Mouse (Mus musculus): ENCODE measurements around the gene Iqcf1.

Iqcf1 gene

GRCm38 (mm10) chr9:106499667-106500066 is at the start of gene Iqcf1:
TSS of gene Iqcf1 (plus strand) at chr9:106499967.
- DNase-seq (ENCODE audit: low read depth, low spot score), result no peak

DNA sequence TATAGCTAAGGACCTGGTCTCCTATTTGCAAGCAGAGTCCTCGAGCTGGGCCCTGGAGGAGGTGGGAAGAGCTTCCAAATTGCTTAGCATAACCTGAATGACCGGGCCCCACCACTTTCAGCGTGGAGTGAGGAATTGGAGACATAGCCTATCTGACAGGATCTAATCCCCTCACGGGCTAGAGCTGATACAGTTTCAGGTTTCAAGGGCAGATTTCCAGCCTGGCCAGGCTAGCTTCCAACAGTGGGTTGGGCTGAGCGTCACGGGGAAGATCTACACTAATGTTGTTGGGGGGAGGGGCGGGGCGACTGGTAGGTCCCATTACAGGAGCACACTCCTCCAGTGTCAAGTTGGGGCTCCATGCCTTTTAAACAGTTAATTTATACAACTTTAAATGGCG is 49.1 kb upstream of the Iqcf1 start:
- no peak for DNase-seq (ENCODE audit: low read depth, low spot score)

- no peak for DNase-seq (ENCODE audit: low read depth, low spot score)
Measured at GRCm38 (mm10) chr9:106451298-106451697, 48.5 kb upstream of the Iqcf1 start.

DNA sequence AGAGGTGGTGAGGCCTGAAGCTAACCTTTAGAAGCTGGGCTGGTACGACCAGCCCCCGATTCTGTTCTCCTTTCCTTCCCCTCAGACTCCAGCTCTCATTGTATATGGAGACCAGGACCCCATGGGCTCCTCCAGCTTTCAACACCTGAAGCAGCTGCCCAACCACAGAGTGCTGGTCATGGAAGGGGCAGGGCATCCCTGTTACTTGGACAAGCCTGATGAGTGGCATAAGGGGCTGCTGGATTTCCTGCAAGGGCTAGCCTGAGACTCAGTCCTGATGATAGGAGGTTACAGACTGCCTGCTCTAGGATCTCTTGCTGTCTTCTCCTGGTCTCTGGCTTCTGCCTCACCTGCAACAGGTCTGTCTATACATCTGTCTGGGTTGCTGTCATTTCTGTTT is 47.9 kb upstream of the Iqcf1 start:
- no peak for DNase-seq (ENCODE audit: low read depth, low spot score)

GRCm38 (mm10) chr9:106452351-106452750 is 47.4 kb upstream of the Iqcf1 start:
- DNase-seq (ENCODE audit: low read depth, low spot score), result no peak

GRCm38 (mm10) chr9:106452821-106453220 is 46.9 kb upstream of the Iqcf1 start:
- DNase-seq (ENCODE audit: low read depth, low spot score), result no peak

DNA sequence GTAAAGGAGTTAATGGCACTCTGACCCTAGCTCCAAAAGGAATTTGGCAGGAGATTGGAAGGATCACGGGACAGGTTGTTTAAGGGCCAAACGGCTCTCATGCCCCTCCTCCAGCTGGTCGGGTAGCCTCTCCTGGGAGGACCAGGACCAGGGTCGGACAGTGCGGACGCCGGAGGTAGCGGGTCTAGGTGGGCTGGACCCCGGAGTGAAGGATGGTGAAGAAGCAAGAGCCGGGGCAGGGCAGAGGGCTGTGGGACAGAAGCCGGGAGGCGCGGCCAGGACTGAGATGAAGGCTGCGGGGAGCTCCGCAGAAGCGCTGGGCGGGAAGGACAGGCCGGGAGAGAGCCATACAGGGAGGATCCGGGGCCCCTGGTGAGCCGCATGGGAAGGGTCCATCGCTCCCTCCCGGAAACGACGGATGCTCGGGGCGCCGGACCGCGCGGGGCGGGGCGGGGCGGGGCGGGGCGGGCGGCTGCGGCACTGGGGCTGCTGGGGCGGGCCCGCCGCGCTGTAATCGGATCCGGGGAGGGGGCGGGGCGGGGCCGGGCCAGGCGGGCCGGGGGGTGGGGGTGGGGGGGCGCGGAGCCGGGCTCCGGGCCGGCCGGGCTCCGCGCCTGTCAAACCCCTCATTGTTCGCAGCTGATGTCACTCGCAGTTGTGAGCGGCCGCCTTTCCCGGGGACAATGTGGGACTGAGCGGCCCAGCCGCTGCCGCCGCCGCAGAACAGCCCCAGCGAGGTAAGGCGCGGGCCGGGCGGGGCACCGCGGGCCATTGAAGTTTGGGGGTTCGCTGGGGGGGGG is 46.3 kb upstream of the Iqcf1 start, which contains the start of gene Pcbp4:
Gene Pcbp4, plus strand, starts transcription at position 21 of the 800 bp plus-strand sequence.
- peak; percentile 75 for DNase-seq (ENCODE audit: low read depth, low spot score)

DNA sequence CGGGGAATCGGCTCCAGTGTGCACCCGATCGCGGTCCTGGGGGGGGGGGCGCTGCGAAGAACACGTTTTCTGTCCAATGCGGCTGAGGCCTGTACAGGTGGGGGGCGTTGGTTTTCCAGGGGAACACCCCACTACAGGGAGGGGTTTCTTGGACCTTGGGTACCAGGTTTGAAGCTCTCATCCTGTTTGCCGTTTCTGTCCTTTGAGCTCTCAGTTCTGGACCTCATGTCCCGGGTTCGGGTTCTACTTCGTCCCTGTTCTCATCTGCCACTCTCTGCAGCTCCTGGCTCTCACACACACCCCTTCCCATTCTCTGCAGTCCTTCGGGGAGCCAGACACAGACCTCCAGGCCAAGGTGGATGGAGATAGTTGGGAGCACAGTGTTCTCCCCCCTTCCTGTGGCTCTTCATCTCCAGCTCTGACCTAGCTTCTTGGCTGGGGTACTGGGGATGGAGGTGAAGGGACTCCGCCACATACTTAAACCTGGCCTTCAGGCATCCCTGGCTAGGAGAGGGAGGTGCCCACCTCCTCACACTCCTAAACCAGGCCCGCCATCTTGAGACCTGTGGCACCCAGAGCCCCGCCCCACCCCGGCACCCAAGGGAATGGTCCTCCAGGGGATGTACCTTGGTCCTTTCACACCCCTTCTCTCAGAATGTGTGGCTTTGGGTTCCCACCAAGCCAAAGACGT is 45.6 kb upstream of the Iqcf1 start:
- no peak for DNase-seq (ENCODE audit: low read depth, low spot score)

GRCm38 (mm10) chr9:106454888-106455681 is 44.7 kb upstream of the Iqcf1 start:
- no peak for DNase-seq (ENCODE audit: low read depth, low spot score)

DNA sequence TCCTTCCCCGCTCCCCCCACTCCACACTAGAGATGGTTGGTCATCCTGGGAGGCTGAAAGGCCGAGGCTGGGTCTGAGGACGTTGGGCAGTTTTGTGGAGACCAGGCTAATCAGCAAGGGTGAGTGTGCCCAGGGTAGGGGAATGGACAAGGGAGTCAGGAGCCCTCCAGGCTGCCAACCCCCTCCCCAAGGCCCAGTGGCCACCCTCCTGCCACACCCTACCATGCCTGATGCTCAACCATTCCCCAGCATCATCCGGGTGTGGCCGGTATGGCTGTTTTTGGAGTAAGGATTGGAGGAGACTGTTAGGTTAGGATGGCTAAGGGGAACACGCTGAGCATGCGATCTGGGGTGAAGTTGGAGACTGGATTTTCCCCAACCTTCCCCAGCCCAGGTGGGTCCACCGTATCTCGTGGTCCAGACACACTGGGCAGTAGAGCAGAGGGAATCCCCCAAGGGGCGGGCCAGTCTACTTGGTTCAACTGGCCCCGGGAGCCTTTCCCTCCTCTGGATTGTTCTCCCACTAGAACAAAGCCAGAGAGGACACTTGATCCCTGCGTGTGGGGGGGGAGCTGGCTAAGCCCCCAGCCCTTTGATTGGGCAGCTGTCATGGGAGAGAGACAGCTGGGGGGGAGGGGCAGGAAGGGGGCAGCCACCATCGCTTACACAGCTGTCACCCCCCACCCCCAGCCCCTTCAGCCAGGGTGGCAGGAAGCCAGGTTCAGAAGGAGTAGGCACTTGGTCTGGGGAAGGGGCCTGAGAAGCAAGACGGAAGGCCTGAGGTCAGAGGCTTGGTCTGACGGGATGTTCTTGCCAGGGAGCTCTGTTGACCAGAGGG is 43.2 kb upstream of the Iqcf1 start:
- no peak for DNase-seq (ENCODE audit: low read depth, low spot score)

DNA sequence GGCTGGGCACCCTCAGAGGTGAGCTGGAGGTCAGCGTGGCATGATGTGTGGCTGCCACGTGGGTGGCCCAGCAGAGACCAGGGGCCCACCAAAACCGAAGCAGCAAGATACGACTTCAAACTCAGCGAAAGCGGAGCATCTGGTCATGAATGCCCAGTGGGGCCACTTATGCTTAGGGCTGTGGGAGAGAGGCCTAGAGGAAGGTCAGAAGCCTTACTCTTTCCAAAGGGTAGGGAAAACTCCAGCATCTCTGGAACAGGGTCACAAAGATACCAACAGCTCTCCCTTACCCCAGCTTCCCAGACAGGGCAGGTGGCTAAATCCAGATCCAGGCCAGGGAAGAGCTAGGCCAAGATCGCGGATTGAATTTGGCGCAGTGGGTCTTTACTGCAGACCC is 42.6 kb upstream of the Iqcf1 start:
- no peak for DNase-seq (ENCODE audit: low read depth, low spot score)

GRCm38 (mm10) chr9:106457920-106458319 is 41.8 kb upstream of the Iqcf1 start:
- no peak for DNase-seq (ENCODE audit: low read depth, low spot score)

DNA sequence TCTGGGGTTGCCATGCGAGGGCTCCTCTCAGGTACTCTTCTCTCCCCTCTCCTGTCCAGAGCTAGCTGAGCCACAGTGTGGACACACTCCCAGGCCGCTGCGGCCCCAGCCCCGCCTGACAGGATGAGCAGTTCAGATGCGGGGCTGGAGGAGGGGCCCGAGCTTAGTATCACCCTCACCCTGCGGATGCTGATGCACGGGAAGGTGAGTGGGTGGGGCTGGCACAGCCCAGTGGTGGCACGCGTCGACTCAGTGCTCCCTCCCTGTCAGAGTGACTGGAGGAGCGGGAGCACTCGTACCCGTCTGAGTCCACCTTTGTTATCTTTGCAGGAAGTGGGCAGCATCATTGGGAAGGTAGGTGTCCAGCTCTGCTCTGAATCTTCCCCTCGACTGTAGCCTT is 39.8 kb upstream of the Iqcf1 start:
- no peak for DNase-seq (ENCODE audit: low read depth, low spot score)

GRCm38 (mm10) chr9:106460401-106461025 is 39.3 kb upstream of the Iqcf1 start:
- DNase-seq (ENCODE audit: low read depth, low spot score), result no peak

DNA sequence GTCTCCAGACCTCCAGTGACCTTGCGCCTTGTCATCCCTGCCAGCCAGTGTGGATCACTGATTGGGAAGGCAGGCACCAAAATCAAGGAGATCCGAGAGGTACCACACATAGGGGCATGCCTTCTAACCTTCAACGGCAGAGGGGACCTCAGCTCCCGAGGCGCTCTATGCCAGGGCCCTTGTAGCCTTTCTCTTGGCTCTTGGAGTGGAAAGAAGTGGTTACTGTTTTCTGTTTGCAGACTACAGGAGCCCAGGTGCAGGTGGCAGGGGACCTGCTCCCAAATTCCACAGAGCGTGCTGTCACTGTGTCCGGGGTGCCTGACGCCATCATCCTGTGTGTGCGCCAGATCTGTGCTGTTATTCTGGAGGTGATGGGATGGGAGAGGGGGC is 38.7 kb upstream of the Iqcf1 start:
- no peak for DNase-seq (ENCODE audit: low read depth, low spot score)

- DNase-seq (ENCODE audit: low read depth, low spot score), result no peak
Measured at GRCm38 (mm10) chr9:106461641-106462429, 37.9 kb upstream of the Iqcf1 start.

- DNase-seq (ENCODE audit: low read depth, low spot score), result no peak
Measured at GRCm38 (mm10) chr9:106462430-106462800, 37.4 kb upstream of the Iqcf1 start.

- DNase-seq (ENCODE audit: low read depth, low spot score), result no peak
Measured at GRCm38 (mm10) chr9:106463122-106464063, 36.4 kb upstream of the Iqcf1 start.
